Mouse (Mus musculus) kidney, adult 9 months (tissue): Measurements from ENCODE around the gene Acbd3.

Experiments used
- DNase-seq: peaks from one replicate; pipeline ENCODE4 v3.0.0; 2022

Acbd3 gene

DNA sequence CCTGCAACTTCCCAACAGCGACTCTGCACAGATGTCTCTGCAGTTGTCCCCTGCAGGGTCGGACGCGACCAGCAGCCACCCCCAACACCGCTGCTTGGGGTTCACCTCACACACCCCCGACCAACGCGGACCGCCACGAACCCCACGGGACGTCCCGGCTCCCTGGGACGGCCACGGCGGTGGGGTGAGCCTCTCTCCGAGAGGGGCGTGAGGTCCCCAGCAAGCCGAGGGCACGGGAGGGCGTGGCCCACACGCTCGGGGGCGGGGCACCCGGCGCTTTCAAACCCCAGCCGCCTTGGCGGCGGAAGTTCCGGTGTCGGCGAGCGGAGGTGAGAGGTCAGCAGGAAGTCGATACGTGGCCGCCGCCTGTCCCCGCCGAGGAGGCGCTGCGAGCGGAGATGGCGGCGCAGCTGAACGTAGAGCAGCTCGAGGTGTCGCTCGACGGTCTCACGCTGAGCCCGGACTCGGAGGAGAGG lies at the start of gene Acbd3:
Gene Acbd3 (plus strand): TSS at position 340 of the 476 bp plus-strand sequence.
- DNase-seq, result peak; percentile 92

DNA sequence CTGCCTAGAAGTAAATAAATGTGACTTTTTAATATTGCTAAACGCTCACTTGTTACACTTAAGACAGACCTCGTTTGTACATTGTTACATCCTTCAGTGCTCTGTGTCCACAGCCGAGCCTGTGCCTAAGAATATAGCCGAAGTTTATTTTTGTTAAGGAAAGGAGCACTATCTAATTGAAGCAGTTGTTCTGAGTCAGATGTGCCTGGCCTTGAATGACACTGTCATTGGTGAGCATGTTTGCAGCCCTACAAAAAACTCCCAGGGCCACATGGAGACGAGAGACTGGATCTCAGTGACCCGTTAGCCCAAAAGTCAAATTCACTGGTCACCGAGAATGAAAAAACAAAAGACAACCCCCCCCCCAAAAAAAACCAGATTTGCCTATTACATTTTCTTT lies 34.6 kb upstream of the Acbd3 start:
- DNase-seq, result no peak

DNA sequence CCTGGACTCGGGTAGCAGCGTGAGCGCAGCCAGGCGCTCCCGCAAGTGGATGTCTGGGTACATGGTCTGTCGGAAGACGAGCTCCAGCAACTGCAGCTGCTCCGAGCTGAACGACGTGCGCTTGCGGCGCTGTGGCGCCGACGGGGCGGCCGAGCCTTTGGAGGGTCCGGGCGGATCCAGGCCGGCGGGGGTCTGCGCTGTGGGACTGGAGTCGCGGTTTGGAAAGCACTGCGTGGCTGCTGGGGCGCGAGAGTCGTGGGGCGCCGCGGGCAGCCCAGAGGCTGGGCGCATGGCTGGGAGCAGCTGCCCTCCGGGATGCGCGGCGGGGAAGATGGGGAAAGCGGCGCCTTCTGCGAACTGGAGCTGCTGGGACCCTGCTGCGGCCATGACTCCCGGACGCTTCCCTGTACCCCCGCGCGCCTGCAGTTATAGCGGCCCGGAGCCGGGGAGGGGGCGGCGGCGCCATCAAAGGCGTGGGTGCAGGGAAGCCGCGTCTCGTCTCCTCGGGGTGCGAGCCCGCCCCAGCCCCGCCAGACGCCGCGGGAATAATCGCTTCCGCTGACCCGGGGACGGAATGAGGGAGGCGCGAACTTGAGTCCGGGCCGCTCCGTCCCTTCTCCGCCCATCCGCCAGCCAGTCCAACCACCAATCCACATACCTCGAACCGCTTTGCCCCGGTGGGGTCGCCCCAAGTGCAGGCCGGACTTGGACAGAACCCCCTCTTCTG lies 29.1 kb upstream of the Acbd3 start, which contains the start of gene Mixl1:
Gene Mixl1 (minus strand): TSS at position 409 of the 727 bp plus-strand sequence.
- DNase-seq, result no peak

GRCm38 (mm10) chr1:180698063-180698462 lies 27.8 kb upstream of the Acbd3 start:
- DNase-seq, result no peak

GRCm38 (mm10) chr1:180703400-180703799 lies 22.4 kb upstream of the Acbd3 start:
- no peak for DNase-seq

DNA sequence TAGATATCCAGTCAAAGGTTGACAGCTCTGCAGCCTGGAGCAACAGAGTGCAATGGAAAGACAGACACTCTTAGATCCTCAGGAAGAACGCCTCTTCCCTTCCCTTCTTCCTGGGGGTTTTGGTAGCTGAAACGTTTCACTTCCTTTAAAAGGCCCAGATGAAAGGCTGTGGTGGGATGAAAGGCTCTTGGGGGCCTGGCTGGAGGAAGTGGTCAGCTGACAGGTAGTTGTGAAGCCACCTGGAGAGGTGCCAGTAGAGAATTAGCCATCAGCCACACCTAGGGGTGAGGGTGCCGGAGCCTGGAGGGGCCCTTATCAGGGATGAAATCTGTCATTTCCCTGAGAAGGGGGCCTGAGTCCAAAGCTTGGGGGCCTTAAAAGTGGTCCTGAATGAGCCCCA lies 18.5 kb upstream of the Acbd3 start:
- DNase-seq, result no peak

DNA sequence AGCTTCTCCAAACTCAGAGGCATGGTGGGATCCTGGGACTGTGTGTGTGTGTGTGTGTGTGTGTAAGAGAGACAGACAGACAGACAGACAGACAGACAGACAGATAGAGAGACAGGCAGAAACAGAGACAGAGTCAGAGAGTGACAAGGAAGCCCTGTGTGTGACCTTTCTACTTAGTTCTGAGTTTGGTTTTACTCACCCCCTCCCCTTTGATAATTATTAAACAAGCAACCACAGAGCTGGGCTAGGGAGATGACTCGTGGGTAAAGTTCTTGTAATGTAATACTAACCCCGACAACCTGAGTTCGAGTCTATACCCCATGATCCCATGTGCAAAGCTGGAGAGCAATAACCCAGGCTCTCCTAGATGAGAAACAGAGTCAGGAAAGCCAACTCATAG lies 18.0 kb upstream of the Acbd3 start:
- DNase-seq, result peak; percentile 43

GRCm38 (mm10) chr1:180708935-180709776 lies 16.7 kb upstream of the Acbd3 start:
- DNase-seq, result no peak

- DNase-seq, result no peak
Observed at GRCm38 (mm10) chr1:180718756-180719155, 7.1 kb upstream of the Acbd3 start.

- no peak for DNase-seq
Observed at GRCm38 (mm10) chr1:180719483-180719882, 6.4 kb upstream of the Acbd3 start.

- DNase-seq, result peak; percentile 88
Observed at GRCm38 (mm10) chr1:180719951-180720689, 5.7 kb upstream of the Acbd3 start.

GRCm38 (mm10) chr1:180722608-180723007 lies 3.2 kb upstream of the Acbd3 start:
- DNase-seq, result no peak

DNA sequence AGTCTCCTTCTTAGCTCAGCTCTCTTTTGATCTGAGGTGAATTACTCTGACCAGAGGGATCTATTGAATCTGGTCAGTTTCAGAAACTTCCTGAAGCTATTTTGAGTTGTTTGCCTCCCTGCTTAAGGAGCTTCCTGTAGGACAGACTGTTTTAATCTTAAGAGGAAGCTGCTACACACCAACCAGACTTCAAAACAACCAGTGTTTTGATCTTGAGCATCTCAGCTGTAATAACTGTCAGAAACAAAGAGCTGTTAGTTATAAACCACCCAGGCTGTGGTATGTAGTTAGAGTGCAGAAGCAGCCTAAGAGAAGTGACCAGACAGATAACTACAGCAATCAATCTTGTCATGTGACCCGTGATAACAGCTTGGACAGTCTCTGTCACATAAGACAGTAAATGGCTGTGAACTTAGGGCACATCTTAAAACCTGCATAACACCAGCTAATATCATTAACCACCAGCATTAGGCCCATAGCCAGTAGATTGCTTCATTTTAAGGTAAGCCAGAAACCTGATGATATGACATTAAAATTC lies 2.1 kb upstream of the Acbd3 start:
- DNase-seq, result no peak

DNA sequence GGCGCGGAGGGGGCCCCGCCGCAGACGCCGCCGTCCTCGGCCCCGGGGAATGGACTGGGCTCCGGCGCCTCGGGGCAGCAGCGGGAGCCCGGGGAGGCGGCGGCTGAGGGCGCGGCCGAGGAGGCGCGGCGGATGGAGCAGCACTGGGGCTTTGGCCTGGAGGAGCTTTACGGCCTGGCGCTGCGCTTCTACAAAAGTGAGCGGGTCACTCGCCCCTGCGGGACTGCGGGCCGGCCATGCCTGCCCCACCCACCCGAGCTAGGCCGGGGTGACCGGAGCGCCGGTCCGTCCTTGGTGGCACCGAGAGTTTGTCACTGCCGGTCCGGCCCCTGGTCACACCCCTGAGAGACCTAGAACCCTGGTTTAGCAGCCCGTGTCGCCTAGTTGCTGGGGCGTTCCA lies 340 bp downstream of the Acbd3 start:
- no peak for DNase-seq

GRCm38 (mm10) chr1:180729231-180729630 lies 3.4 kb downstream of the Acbd3 start:
- DNase-seq, result no peak

GRCm38 (mm10) chr1:180747827-180748226 lies 22.0 kb downstream of the Acbd3 start:
- no peak for DNase-seq

GRCm38 (mm10) chr1:180752115-180752514 lies 26.3 kb downstream of the Acbd3 start:
- no peak for DNase-seq

GRCm38 (mm10) chr1:180754376-180754775 lies 28.5 kb downstream of the Acbd3 start:
- no peak for DNase-seq

DNA sequence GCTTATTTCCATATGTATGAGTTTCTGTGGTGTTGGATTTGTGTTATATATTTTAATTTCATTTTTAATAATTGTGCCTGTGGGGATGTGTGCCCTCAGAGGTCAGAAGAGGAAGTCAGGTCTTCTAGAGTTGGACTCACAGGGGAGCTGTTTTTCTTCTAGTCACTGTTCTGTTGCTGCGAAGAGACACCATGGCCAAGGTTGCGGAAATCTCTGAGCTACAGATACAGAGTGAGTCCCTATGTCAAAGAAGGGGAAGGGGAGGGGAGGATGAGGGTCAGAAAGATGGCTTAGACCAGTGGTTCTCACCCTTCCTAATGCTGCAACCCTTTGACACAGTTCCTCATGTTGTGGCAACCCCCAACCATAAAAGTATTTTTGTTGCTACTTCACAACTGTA lies 30.9 kb downstream of the Acbd3 start:
- no peak for DNase-seq

GRCm38 (mm10) chr1:180757252-180757955 lies 31.6 kb downstream of the Acbd3 start:
- DNase-seq, result no peak

DNA sequence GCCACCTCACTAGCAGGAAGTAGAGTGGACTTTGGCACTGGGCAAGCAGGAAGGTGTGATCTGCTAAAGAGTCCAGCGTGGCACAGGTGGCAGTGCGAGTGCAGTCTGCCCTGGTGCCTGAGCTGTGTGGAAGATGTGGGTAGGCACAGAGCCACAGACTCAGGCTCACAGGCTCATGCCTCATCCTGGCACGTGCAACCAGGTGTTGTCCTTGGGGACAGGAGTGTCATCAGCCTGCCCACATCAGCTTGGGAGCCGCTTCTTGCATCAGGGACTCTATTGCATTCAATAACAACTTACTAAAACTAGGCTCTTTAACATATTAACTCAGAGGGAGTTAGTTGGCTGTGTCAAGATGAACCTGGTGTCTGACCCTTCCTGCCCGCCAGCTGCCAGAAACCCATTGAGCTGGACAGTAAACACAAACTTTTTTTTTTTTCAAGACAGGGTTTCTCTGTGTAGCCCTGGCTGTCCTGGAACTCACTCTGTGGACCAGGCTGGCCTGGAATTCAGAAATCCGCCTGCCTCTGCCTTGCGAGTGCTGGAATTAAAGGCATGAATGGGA lies 32.2 kb downstream of the Acbd3 start:
- DNase-seq, result peak; percentile 75

DNA sequence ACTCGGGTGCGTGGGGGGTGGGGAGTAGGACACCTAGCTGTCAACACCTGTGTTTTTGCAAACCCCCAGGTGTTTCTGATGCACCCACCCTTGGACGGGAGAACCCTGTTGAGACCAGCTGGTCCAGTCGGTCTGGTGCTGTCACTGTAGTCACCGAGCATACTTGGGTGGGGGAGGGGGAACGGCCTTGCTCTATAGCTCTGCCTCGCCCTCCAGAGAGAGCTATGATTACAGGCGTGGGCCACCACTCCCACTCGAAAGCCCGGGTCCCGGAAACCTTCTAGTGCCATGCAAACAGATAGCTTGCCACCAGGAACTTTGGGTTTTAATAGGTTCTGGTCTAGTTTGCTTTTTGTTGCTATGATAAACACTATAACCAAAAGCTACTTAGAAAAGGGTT lies 36.3 kb downstream of the Acbd3 start:
- no peak for DNase-seq
